32 mouse cellular contexts compared by ENCODE assay signal in the genomic region with DNA sequence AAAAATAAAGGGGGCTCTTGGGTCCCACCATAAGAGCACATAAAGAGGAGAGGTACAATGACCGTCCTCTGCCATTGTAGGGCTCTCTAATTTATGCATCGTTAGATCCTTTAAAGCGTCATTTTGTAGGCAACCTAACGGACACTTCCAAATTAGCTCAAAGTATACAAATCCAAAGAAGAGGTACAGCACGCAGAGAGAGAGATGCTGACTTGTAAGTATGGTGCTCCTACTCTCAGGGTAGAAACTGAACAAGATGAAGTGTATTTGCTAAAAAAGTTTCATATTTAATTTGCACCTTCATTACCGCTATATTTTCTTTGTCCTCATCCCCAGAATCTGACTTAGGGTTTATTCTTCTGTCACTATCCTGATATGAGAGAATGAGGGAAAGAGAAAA. TPM values are rescaled to one million over a fixed set of nuclear protein-coding genes. Genes with fewer than 3 reads are reported as not detected.
DNase-seq lines count a peak whose midpoint lies in the region; ATAC-seq and TF ChIP-seq lines count a peak whose summit lies in the region.
"Had no signal": no experiment of that assay in that cellular context is flagged by ENCODE, and none has a peak within 500 bp of the region (broad histone marks: within the 10 kb centered on the region; RNA-seq: fewer than 3 reads in every experiment).

No protein-coding gene starts in this region.

- H3K4me3 ChIP-seq in heart, embryonic 10.5 days = no peak overlapping the region
- H3K4me3 ChIP-seq in midbrain, embryonic 13.5 days (replicated peaks) = peak overlapping the region; percentile 40; the same call in 1 of the 2 replicates
- no peak overlapping the region for H3K4me3 ChIP-seq in midbrain, postnatal 0 days (ENCODE audit: low read depth, low read length)
- H3K4me3 ChIP-seq in layer of hippocampus, adult 2 months = no peak overlapping the region
- H3K4me3 ChIP-seq: left cerebral cortex, adult 2 months had no signal

- H3K36me3 ChIP-seq in heart, embryonic 10.5 days = no peaks in the 10 kb centered on the region
- no peaks in the 10 kb centered on the region for H3K36me3 ChIP-seq in midbrain, embryonic 13.5 days
- no peaks in the 10 kb centered on the region for H3K36me3 ChIP-seq in midbrain, postnatal 0 days (ENCODE audit: insufficient read depth, low read length)
- H3K36me3 ChIP-seq: embryonic facial prominence, embryonic 12.5 days; heart, embryonic 15.5 days; hindbrain, embryonic 12.5 days; limb, embryonic 15.5 days; liver, embryonic 13.5 days had no signal

- no peak overlapping the region for H3K27ac ChIP-seq in heart, embryonic 10.5 days
- H3K27ac ChIP-seq in midbrain, embryonic 13.5 days = no peak overlapping the region
- no peak overlapping the region for H3K27ac ChIP-seq in midbrain, postnatal 0 days (ENCODE audit: low read depth, low read length)
- H3K27ac ChIP-seq in layer of hippocampus, adult 2 months = no peak overlapping the region
- H3K27ac ChIP-seq: embryonic facial prominence, embryonic 12.5 days; heart, embryonic 15.5 days; hindbrain, embryonic 12.5 days; left cerebral cortex, adult 2 months; limb, embryonic 15.5 days; liver, embryonic 13.5 days had no signal

- no peak for TF ChIP-seq CTCF in midbrain, postnatal 0 days (IDR thresholded peaks at IDR 0.05)
- TF ChIP-seq CTCF in layer of hippocampus, adult 2 months (conservative IDR thresholded peaks at IDR 0.05) = no peak

- peaks cover 17% of the 10 kb centered on the region for H3K4me1 ChIP-seq in heart, embryonic 10.5 days
- H3K4me1 ChIP-seq in midbrain, embryonic 13.5 days (replicated peaks) = peaks cover 16% of the 10 kb centered on the region
- no peaks in the 10 kb centered on the region for H3K4me1 ChIP-seq in midbrain, postnatal 0 days (ENCODE audit: insufficient read depth, low read length)

- H3K9ac ChIP-seq in midbrain, embryonic 13.5 days (replicated peaks) = no peak overlapping the region
- H3K9ac ChIP-seq in midbrain, postnatal 0 days (replicated peaks; ENCODE audit: low read length, poor library complexity, severe bottlenecking) = no peak overlapping the region
- H3K9ac ChIP-seq: embryonic facial prominence, embryonic 12.5 days; heart, embryonic 15.5 days; hindbrain, embryonic 12.5 days; limb, embryonic 15.5 days; liver, embryonic 13.5 days had no signal

- peaks cover 76% of the 10 kb centered on the region for H3K27me3 ChIP-seq in heart, embryonic 10.5 days (ENCODE audit: insufficient read depth, poor library complexity, severe bottlenecking)
- peaks cover 78% of the 10 kb centered on the region for H3K27me3 ChIP-seq in midbrain, embryonic 13.5 days
- peaks cover 54% of the 10 kb centered on the region for H3K27me3 ChIP-seq in midbrain, postnatal 0 days (ENCODE audit: insufficient read depth, low read length)
- H3K27me3 ChIP-seq: CH12.LX had no signal

- peak; percentile 53 for DNase-seq in embryo, embryonic 10.5 days (ENCODE audit: low spot score)
- DNase-seq in embryo, embryonic 10 days (ENCODE audit: low spot score) = no peak
- DNase-seq in heart, adult 11 months = peak; percentile 28
- no peak for DNase-seq in heart, embryonic 10.5 days (ENCODE audit: low spot score)
- no peak for DNase-seq in midbrain, postnatal 0 days (ENCODE audit: low spot score)
- DNase-seq in layer of hippocampus, adult 2 months (ENCODE audit: low spot score in 2 of 2) = no peak
- DNase-seq: cerebellum, adult 11-12 months; cerebellum, adult 9-11 months; gastrocnemius, postnatal 10 days; kidney, adult 9 months; liver, embryonic 13.5 days had no signal

- 8% methylated on average over 6 of the region's 6 CpGs for whole genome bisulfite sequencing in heart, embryonic 10.5 days
- WGBS in midbrain, embryonic 13.5 days = 4% methylated on average over 6 of the region's 6 CpGs
- 7% methylated on average over 6 of the region's 6 CpGs for WGBS in midbrain, postnatal 0 days

- no peaks in the 10 kb centered on the region for H3K9me3 ChIP-seq in heart, embryonic 10.5 days
- H3K9me3 ChIP-seq in midbrain, embryonic 13.5 days = no peaks in the 10 kb centered on the region
- H3K9me3 ChIP-seq in midbrain, postnatal 0 days (ENCODE audit: low read length) = no peaks in the 10 kb centered on the region
- H3K9me3 ChIP-seq: embryonic facial prominence, embryonic 12.5 days; heart, embryonic 15.5 days; hindbrain, embryonic 12.5 days; limb, embryonic 15.5 days; liver, embryonic 13.5 days; megakaryocyte, embryonic 14.5 days had no signal

- no peak overlapping the region for H3K4me2 ChIP-seq in midbrain, embryonic 13.5 days (replicated peaks)
- no peak overlapping the region for H3K4me2 ChIP-seq in midbrain, postnatal 0 days (ENCODE audit: low read depth, low read length, poor library complexity, severe bottlenecking)

- no peak for ATAC-seq in midbrain, embryonic 13.5 days
- ATAC-seq in midbrain, postnatal 0 days (ENCODE audit: low FRiP score) = no peak
- ATAC-seq in frontal cortex, adult (ENCODE audit: low TSS enrichment) = no peak
- ATAC-seq: intestine, postnatal 0 days had no signal

RNA-seq across cellular contexts. Expression of gene Nkx2-4, which starts 0.7 kb away (rescaled TPM):
- polyA plus RNA-seq in heart, embryonic 10.5 days (2016; fragmentation: Nextera tagmentation; extraction: Ambion mirVana) = not detected in 2 replicates
- polyA plus RNA-seq in midbrain, embryonic 13.5 days (2015; fragmentation: Nextera tagmentation; extraction: Ambion mirVana) = 0.77 and 1.7 TPM in 2 replicates
- 1.2 and 1.5 TPM in 2 replicates for total RNA-seq in midbrain, postnatal 0 days (2014; rRNA removed)
- polyA plus RNA-seq in midbrain, postnatal 0 days (2015; fragmentation: Nextera tagmentation; extraction: Ambion mirVana) = 3.1 and 5.5 TPM in 2 replicates
- not detected for total RNA-seq in layer of hippocampus, adult 2 months (2021)
- total RNA-seq: adrenal gland, postnatal 14 days; CH12.LX; common myeloid progenitor, adult 5-6 weeks; gastrocnemius, postnatal 10 days; heart, postnatal 25 days; layer of hippocampus, postnatal 14 days; left cerebral cortex, adult 2 months; left cerebral cortex, postnatal 36 days; monocyte, adult 5-6 weeks had no signal
- polyA plus RNA-seq: C2C12; gonadal fat pad, adult 2 months; heart, embryonic 15.5 days; hindbrain, embryonic 12.5 days; intestine, postnatal 0 days; limb, embryonic 15.5 days; liver, embryonic 13.5 days; lung, postnatal 0 days; neural tube, embryonic 14.5 days; stomach, embryonic 14.5 days had no signal

Comparison
In these comparisons a context has a peak if more than half of its experiments do, and no peak if none do; other contexts are left out.
1. DNase-seq: peak in embryo, embryonic 10.5 days (single experiment) and heart, adult 11 months (single experiment); none in embryo, embryonic 10 days (single experiment), heart, embryonic 10.5 days (single experiment), midbrain, postnatal 0 days (single experiment) and layer of hippocampus, adult 2 months (0 of 2).